ENCODE assay signal across 28 mouse cellular contexts in the genomic region with DNA sequence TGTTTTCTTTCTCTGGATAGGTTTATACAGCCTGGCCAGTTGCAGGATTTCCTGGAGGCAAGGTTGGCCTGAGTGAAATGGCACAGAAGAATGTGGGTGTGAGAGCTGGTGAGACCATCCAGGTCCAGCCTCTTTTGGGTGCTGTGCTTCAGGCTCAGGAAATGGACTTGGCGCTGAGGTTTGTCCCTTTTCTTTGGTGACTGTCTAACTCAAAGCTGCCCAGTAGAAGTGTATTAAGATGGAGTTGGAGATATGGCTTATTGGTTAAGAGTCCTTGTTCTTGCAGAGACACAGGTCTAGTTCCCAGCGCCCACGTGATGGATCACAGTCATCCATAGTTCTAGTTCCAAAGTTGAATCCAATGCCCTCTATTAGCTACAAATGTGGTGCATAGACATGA.
"Had no signal": no experiment of that assay in that cellular context is flagged by ENCODE, and none has a peak within 500 bp of the region (broad histone marks: within the 10 kb centered on the region; RNA-seq: fewer than 3 reads in every experiment).

No protein-coding gene starts in this region.

- H3K27me3 ChIP-seq: limb, embryonic 12.5 days; limb, embryonic 13.5 days; limb, embryonic 15.5 days; liver, embryonic 12.5 days; liver, embryonic 13.5 days; liver, embryonic 15.5 days; lung, embryonic 15.5 days; megakaryocyte, embryonic 14.5 days; midbrain, embryonic 12.5 days; midbrain, embryonic 13.5 days; midbrain, embryonic 15.5 days; neural tube, embryonic 12.5 days had no signal

- H3K9me3 ChIP-seq: limb, embryonic 10.5 days; limb, embryonic 12.5 days; limb, embryonic 13.5 days; limb, embryonic 15.5 days; liver, embryonic 12.5 days; liver, embryonic 13.5 days; liver, embryonic 15.5 days; lung, embryonic 15.5 days; megakaryocyte, embryonic 14.5 days; midbrain, embryonic 10.5 days; midbrain, embryonic 12.5 days; midbrain, embryonic 13.5 days; midbrain, embryonic 15.5 days; neural tube, embryonic 12.5 days had no signal

- H3K27ac ChIP-seq: limb, embryonic 10.5 days; limb, embryonic 12.5 days; limb, embryonic 13.5 days; limb, embryonic 15.5 days; liver, embryonic 12.5 days; liver, embryonic 13.5 days; liver, embryonic 14.5 days; liver, embryonic 15.5 days; lung, embryonic 15.5 days; macrophage; midbrain, embryonic 10.5 days; midbrain, embryonic 12.5 days; midbrain, embryonic 13.5 days; midbrain, embryonic 15.5 days; neural tube, embryonic 12.5 days had no signal

- DNase-seq: left cerebral cortex, postnatal 4 days; liver; liver, embryonic 13.5 days; liver, postnatal 0 days; lung, adult 18-20 months; lung, adult 2 months; lung, embryonic 14.5 days; lung, postnatal 10 days; lung, postnatal 14 days; lung, postnatal 36 days; lung, postnatal 4 days; midbrain, embryonic 14.5 days had no signal

- H3K4me3 ChIP-seq: limb, embryonic 10.5 days; limb, embryonic 12.5 days; limb, embryonic 13.5 days; limb, embryonic 15.5 days; liver, embryonic 12.5 days; liver, embryonic 13.5 days; liver, embryonic 15.5 days; lung, embryonic 15.5 days; megakaryocyte, embryonic 14.5 days; midbrain, embryonic 10.5 days; midbrain, embryonic 12.5 days; midbrain, embryonic 13.5 days; midbrain, embryonic 15.5 days; myocyte; neural tube, embryonic 12.5 days had no signal
